Mouse (Mus musculus): ENCODE measurements around the gene 0610037L13Rik. TPM values are rescaled to one million over a fixed set of nuclear protein-coding genes. Genes with fewer than 3 reads are reported as not detected.

Gene 0610037L13Rik
- 68.9 TPM for polyA plus RNA-seq (2014; fragmentation: Illumina TruSeq; extraction: RNeasy Lipid Tissue Mini Kit (QIAGEN cat#74804); ENCODE audit: low read depth, low replicate concordance)

DNA sequence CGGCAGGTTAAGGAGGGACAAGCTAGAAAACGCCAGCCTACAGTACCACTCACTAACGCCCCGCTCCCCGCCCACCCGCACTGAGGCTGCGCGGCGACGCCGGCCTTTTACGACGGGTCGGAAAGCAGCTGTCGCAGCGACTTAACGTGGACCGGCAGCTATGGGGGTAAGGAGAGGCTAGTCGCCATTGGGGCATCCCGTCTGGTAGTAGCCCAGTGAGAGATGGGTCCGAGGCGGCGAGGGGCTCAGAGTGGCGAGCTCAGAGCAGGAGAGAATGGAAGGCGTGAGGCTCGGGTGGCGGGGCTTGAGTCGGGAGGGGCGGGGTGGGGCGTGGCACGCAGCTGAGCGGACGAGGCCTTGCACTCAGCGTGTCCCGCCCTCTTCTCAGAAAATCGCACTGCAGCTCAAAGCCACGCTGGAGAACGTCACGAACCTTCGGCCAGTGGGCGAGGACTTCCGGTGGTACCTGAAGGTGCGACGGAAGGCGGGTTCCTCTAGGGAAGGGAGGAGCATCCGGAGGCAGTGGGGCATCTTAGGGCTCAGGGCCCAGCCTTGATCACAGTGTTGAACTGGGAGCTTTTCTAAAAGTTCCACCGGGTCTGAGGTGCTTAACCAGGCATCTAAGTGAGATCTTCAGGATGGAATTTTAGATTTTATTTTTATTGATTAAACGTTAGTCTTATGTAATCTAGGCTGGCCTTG lies at the start of gene 0610037L13Rik:
TSS of gene 0610037L13Rik (plus strand) at position 83 of the 702 bp plus-strand sequence.

DNA sequence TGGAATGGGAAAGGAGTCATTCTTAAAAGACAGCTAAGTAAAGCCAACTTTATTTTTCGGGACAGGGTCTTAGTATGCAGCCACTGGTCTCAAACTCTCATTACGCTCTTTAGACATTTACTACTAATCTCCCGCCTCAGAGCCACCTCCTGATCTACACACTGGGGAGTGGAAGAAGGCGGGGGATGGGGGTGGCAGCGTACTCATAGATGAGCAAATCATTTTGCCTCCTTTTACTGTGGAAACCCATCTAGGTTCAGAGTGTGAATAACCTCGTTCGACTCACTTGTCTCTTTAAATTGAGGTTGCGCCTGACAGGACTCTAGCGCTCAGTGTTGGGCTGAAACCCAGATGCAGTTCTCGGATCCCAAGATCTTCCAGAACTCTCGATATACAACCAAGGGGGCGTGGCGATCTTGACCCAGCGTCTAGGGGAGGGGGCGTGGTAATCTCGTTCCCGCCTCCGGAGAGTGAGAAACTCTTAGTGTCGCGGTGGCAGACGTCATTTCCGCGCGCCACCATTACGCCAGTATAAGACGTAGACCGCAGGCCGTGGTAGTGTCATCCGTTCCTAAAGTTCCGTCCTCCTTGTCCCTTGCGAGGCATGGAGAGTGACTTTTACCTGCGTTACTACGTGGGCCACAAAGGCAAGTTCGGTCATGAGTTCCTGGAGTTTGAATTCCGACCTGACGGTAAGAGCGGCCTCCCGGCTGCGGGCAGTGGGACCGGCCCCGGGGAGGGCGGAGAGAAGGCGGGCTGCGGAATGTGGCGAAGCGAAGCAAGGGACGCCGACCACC lies 10.2 kb upstream of the 0610037L13Rik start, which contains the start of gene Magoh:
TSS of gene Magoh (plus strand) at position 502 of the 797 bp plus-strand sequence.

GRCm38 (mm10) chr4:107923145-107923802 lies 33.7 kb downstream of the 0610037L13Rik start, which contains the start of gene Cpt2:
Cpt2 (minus strand) TSS chr4:107923610.

Other genes with a start within 250 kb of the 0610037L13Rik start
- not detected for gene Dmrtb1, start 205.6 kb upstream of the 0610037L13Rik start, polyA plus RNA-seq (2014; fragmentation: Illumina TruSeq; extraction: RNeasy Lipid Tissue Mini Kit (QIAGEN cat#74804); ENCODE audit: low read depth, low replicate concordance)
- gene Lrp8, start 87.6 kb upstream of the 0610037L13Rik start, polyA plus RNA-seq (2014; fragmentation: Illumina TruSeq; extraction: RNeasy Lipid Tissue Mini Kit (QIAGEN cat#74804); ENCODE audit: low read depth, low replicate concordance) = 1.4 TPM
- 68.4 TPM for gene Magoh, start 10.1 kb upstream of the 0610037L13Rik start, polyA plus RNA-seq (2014; fragmentation: Illumina TruSeq; extraction: RNeasy Lipid Tissue Mini Kit (QIAGEN cat#74804); ENCODE audit: low read depth, low replicate concordance)
- 266 TPM for gene Cpt2, start 33.8 kb downstream of the 0610037L13Rik start, polyA plus RNA-seq (2014; fragmentation: Illumina TruSeq; extraction: RNeasy Lipid Tissue Mini Kit (QIAGEN cat#74804); ENCODE audit: low read depth, low replicate concordance)
- gene Slc1a7, start 78.5 kb downstream of the 0610037L13Rik start, polyA plus RNA-seq (2014; fragmentation: Illumina TruSeq; extraction: RNeasy Lipid Tissue Mini Kit (QIAGEN cat#74804); ENCODE audit: low read depth, low replicate concordance) = 0.65 TPM
- gene Podn, start 206.6 kb downstream of the 0610037L13Rik start, polyA plus RNA-seq (2014; fragmentation: Illumina TruSeq; extraction: RNeasy Lipid Tissue Mini Kit (QIAGEN cat#74804); ENCODE audit: low read depth, low replicate concordance) = 40.8 TPM